ENCODE assay signal across 8 mouse cellular contexts in genomic region chr9:102689406-102689939, GRCm38 (mm10). TPM values are rescaled to one million over a fixed set of nuclear protein-coding genes. Genes with fewer than 3 reads are reported as not detected.
DNase-seq lines count a peak whose midpoint lies in the region; ATAC-seq and TF ChIP-seq lines count a peak whose summit lies in the region.

No protein-coding gene starts in this region.

- no peak for DNase-seq in heart, adult 2 months
- DNase-seq in heart, adult 9 months (ENCODE audit: low spot score in 2 of 2): no peak
- peak; percentile 62 for DNase-seq in brain, embryonic 18.5 days (ENCODE audit: low read depth, low spot score)
- DNase-seq in hindbrain, embryonic 14.5 days (ENCODE audit: low spot score): peak; percentile 72
- peak; percentile 45 for DNase-seq in lung, postnatal 10 days
- DNase-seq in retina, embryonic 14.5 days (ENCODE audit: low spot score): no peak
- DNase-seq in adrenal gland, postnatal 4 days (ENCODE audit: low spot score in 2 of 2): no peak
- DNase-seq in layer of hippocampus, adult 8-10 months (ENCODE audit: low spot score in 2 of 2): no peak

- peak; percentile 51 for ATAC-seq in hindbrain, embryonic 14.5 days (ENCODE audit: low FRiP score)

- no peak for TF ChIP-seq CTCF in heart, adult 2 months (IDR thresholded peaks at IDR 0.05)

- WGBS in heart, adult 2 months: 24% methylated on average over 13 of the region's 13 CpGs
- WGBS in hindbrain, embryonic 14.5 days: 3% methylated on average over 13 of the region's 13 CpGs

- H3K9ac ChIP-seq in heart, adult 2 months (ENCODE audit: low read depth, low read length): peak overlapping the region; percentile 65
- H3K9ac ChIP-seq in hindbrain, embryonic 14.5 days: peak overlapping the region; percentile 84

- intact Hi-C loops in heart, adult 2 months (cut with DNase I): loop anchor here (5.0 kb wide), 1 partner anchor 47 kb away; no protein-coding TSS in a partner anchor

- H3K79me2 ChIP-seq in heart, adult 2 months (replicated peaks; ENCODE audit: control insufficient read depth, insufficient read depth, low read length): no peaks in the 10 kb centered on the region

- H3K36me3 ChIP-seq in heart, adult 2 months (ENCODE audit: control insufficient read depth, insufficient read depth, low read length): no peaks in the 10 kb centered on the region
- no peaks in the 10 kb centered on the region for H3K36me3 ChIP-seq in hindbrain, embryonic 14.5 days (replicated peaks; ENCODE audit: control insufficient read depth, insufficient read depth)

- no peak for TF ChIP-seq EP300 in heart, adult 2 months (IDR thresholded peaks at IDR 0.05; ENCODE audit: insufficient read depth, low read depth, low read length)

- peak overlapping the region; percentile 54 for H3K4me3 ChIP-seq in heart, adult 2 months
- peak overlapping the region; percentile 52 for H3K4me3 ChIP-seq in hindbrain, embryonic 14.5 days (replicated peaks; ENCODE audit: low read length)

- no peak overlapping the region; the same call in 1 of the 2 replicates for H3K27ac ChIP-seq in heart, adult 2 months
- H3K27ac ChIP-seq in hindbrain, embryonic 14.5 days: peak overlapping the region; percentile 99

- no peaks in the 10 kb centered on the region for H3K9me3 ChIP-seq in hindbrain, embryonic 14.5 days (ENCODE audit: control insufficient read depth, low read length)

- H3K27me3 ChIP-seq in heart, adult 2 months (ENCODE audit: control insufficient read depth, insufficient read depth, low read length): no peaks in the 10 kb centered on the region
- no peaks in the 10 kb centered on the region for H3K27me3 ChIP-seq in hindbrain, embryonic 14.5 days (ENCODE audit: control insufficient read depth, insufficient read depth, low read length)

- H3K4me2 ChIP-seq in hindbrain, embryonic 14.5 days (replicated peaks): peak overlapping the region; percentile 89

- TF ChIP-seq POLR2A in heart, adult 2 months (IDR thresholded peaks at IDR 0.05; ENCODE audit: insufficient read depth, low read depth, low read length): no peak

- H3K4me1 ChIP-seq in heart, adult 2 months (ENCODE audit: control insufficient read depth, insufficient read depth, low read length): peaks cover 1% of the 10 kb centered on the region; the same call in 1 of the 2 replicates
- H3K4me1 ChIP-seq in hindbrain, embryonic 14.5 days (replicated peaks; ENCODE audit: control insufficient read depth, insufficient read depth, low read length): peaks cover 37% of the 10 kb centered on the region

RNA-seq across cellular contexts. Expression of gene Amotl2, which starts 27.0 kb away (rescaled TPM):
- total RNA-seq in heart, adult 2 months (2021): 10 to 100 TPM; 56.5 to 66.3 TPM
- polyA plus RNA-seq in heart, adult 2 months (2012; rRNA removed): 25.9 and 28.3 TPM in 2 replicates
- polyA plus RNA-seq in hindbrain, embryonic 14.5 days (2014; fragmentation: Nextera tagmentation; extraction: Ambion mirVana): 54.1 and 56.8 TPM in 2 replicates
- 10 to 100 TPM; 80.9 to 94.5 TPM for total RNA-seq in adrenal gland, postnatal 4 days (2021)
- total RNA-seq in layer of hippocampus, adult 8-10 months (2022): 10 to 100 TPM; 17.3 to 22.8 (median 20.6) TPM

Comparison
In these comparisons a context has a peak if more than half of its experiments do, and no peak if none do; other contexts are left out.
1. DNase-seq: peak in brain, embryonic 18.5 days (single experiment), hindbrain, embryonic 14.5 days (single experiment) and lung, postnatal 10 days (single experiment); none in heart, adult 2 months (0 of 2), heart, adult 9 months (0 of 2), retina, embryonic 14.5 days (single experiment), adrenal gland, postnatal 4 days (0 of 2) and layer of hippocampus, adult 8-10 months (0 of 2).